Mouse (Mus musculus): ENCODE measurements around the gene Npcd. TPM values are rescaled to one million over a fixed set of nuclear protein-coding genes. Genes with fewer than 3 reads are reported as not detected.

Gene Npcd
- polyA plus RNA-seq, 1 experiment from 2014 or later, result not detected

Other genes with a start within 250 kb of the Npcd start
- gene Dmc1, start 229.1 kb downstream of the Npcd start, polyA plus RNA-seq (2014; fragmentation: Nextera tagmentation; extraction: Ambion mirVana), result 0.94 and 1.1 TPM in 2 replicates
- 2.2 and 3.7 TPM in 2 replicates for gene Fam227a, start 175.3 kb downstream of the Npcd start, polyA plus RNA-seq (2014; fragmentation: Nextera tagmentation; extraction: Ambion mirVana)
- 85.1 and 87.4 TPM in 2 replicates for gene Cby1, start 175.0 kb downstream of the Npcd start, polyA plus RNA-seq (2014; fragmentation: Nextera tagmentation; extraction: Ambion mirVana)
- 327 and 349 TPM in 2 replicates for gene Tomm22, start 163.4 kb downstream of the Npcd start, polyA plus RNA-seq (2014; fragmentation: Nextera tagmentation; extraction: Ambion mirVana)
- 12.9 and 14.0 TPM in 2 replicates for gene Josd1, start 146.3 kb downstream of the Npcd start, polyA plus RNA-seq (2014; fragmentation: Nextera tagmentation; extraction: Ambion mirVana)
- gene Gtpbp1, start 143.4 kb downstream of the Npcd start, polyA plus RNA-seq (2014; fragmentation: Nextera tagmentation; extraction: Ambion mirVana), result 31.9 and 37.5 TPM in 2 replicates
- 3.0 and 4.2 TPM in 2 replicates for gene Sun2, start 91.7 kb downstream of the Npcd start, polyA plus RNA-seq (2014; fragmentation: Nextera tagmentation; extraction: Ambion mirVana)
- gene Dnal4, start 56.4 kb downstream of the Npcd start, polyA plus RNA-seq (2014; fragmentation: Nextera tagmentation; extraction: Ambion mirVana), result 62.9 and 72.1 TPM in 2 replicates
- 1.3 and 2.1 TPM in 2 replicates for gene Nptxr, start 29.5 kb downstream of the Npcd start, polyA plus RNA-seq (2014; fragmentation: Nextera tagmentation; extraction: Ambion mirVana)
- gene Cbx6, start 451 bp upstream of the Npcd start, polyA plus RNA-seq (2014; fragmentation: Nextera tagmentation; extraction: Ambion mirVana), result 17.1 and 18.8 TPM in 2 replicates
- gene Apobec3, start 57.4 kb upstream of the Npcd start, polyA plus RNA-seq (2014; fragmentation: Nextera tagmentation; extraction: Ambion mirVana), result 5.5 and 6.0 TPM in 2 replicates
- gene Cbx7, start 136.9 kb upstream of the Npcd start, polyA plus RNA-seq (2014; fragmentation: Nextera tagmentation; extraction: Ambion mirVana), result 1.4 and 1.9 TPM in 2 replicates
- 1.5 and 2.0 TPM in 2 replicates for gene Pdgfb, start 180.7 kb upstream of the Npcd start, polyA plus RNA-seq (2014; fragmentation: Nextera tagmentation; extraction: Ambion mirVana)